Mouse (Mus musculus): Measurements from ENCODE around the gene Gfral. TPM values are rescaled to one million over a fixed set of nuclear protein-coding genes. Genes with fewer than 3 reads are reported as not detected.

Gfral gene
- under 1 TPM in 1 of 2 experiments, not detected in 1; 0.10 TPM for polyA plus RNA-seq (2017; shearing (Covaris generic))

GRCm38 (mm10) chr9:76213557-76213956 lies at the start of gene Gfral:
Gene Gfral, minus strand, starts transcription at chr9:76213657.

Other genes with a start within 250 kb of the Gfral start
- gene Hmgcll1, start 198.8 kb downstream of the Gfral start, polyA plus RNA-seq (2017; shearing (Covaris generic)) = under 1 TPM; 0.29 to 0.44 TPM
- gene Hcrtr2, start 110.2 kb upstream of the Gfral start, polyA plus RNA-seq (2017; shearing (Covaris generic)) = under 1 TPM in 1 of 2 experiments, not detected in 1; 0.27 TPM